Mouse (Mus musculus) urinary bladder, postnatal 4 days (tissue): ENCODE data around the gene Abca2.

Experiments
- DNase-seq, 2 experiments: peaks; one replicate each; pipeline ENCODE4 v3.0.0; 2021 to 2022; ENCODE audit warnings: low spot score in 2 of 2

Abca2 gene

GRCm38 (mm10) chr2:25425481-25425880 is 3.0 kb upstream of the Abca2 start:
- no peak for DNase-seq

- peak in 1 of 2 experiments; percentile 18 for DNase-seq
Observed at GRCm38 (mm10) chr2:25426721-25427191, 1.7 kb upstream of the Abca2 start.

DNA sequence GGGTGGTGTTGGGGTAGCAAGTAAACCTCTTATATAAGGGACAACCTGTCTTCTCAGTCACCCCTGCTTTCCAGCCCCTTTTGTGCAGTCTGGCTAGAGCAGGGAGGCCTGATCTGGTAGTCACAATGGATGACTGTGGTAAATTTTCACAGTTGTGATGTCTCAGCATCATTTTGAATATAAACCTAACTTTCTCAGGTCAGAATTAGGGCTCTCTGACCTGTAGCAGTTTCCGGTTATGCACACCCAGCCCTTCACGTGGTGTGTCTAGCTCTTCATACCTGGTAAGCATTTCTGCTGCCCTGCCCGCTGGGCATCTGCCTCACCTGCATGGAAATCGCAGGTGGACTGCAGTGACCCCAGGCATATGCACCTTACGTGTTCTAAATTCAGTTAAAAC is 1.2 kb upstream of the Abca2 start:
- DNase-seq = no peak

DNA sequence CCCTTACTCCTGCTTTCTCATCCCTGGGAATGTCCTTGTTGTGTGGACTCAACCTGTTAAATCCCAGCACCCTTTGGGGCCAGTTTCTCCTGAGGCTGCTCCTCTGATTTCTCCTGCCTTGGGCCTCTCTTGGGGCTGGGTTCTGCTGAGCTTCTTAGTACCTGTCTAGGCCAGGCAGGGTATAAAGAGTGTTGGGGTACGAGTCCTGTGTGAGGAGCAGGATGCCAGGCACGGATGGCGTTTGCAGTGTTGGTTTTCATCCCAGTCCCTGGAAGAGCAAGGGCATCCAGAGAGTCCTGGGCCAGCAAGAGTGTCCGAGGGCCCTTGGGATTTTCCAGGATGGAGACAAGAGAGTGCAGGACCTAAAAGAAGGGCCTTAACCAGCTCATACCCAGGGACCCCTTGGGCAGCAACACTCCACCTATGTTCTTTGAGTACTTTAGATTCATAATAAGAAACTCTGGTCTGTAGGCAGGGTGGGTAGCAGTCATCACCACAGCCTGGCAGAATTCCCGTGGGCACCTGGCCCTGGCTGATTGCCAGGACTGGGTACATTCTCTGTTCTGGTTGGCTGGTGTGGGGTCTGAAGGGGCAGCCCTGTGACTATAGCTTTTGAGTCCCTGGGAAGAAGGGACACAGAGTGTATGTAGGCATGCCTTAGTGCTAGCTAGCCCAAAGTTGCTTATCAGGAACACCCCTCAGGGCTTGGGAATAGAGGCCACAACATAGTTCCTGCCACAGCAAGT is 1.1 kb downstream of the Abca2 start:
- DNase-seq = peak in 1 of 2 experiments; percentile 17

GRCm38 (mm10) chr2:25430395-25431233 is 2.1 kb downstream of the Abca2 start:
- peak in 1 of 2 experiments; percentile 16 for DNase-seq

GRCm38 (mm10) chr2:25431308-25431855 is 2.9 kb downstream of the Abca2 start:
- no peak for DNase-seq

DNA sequence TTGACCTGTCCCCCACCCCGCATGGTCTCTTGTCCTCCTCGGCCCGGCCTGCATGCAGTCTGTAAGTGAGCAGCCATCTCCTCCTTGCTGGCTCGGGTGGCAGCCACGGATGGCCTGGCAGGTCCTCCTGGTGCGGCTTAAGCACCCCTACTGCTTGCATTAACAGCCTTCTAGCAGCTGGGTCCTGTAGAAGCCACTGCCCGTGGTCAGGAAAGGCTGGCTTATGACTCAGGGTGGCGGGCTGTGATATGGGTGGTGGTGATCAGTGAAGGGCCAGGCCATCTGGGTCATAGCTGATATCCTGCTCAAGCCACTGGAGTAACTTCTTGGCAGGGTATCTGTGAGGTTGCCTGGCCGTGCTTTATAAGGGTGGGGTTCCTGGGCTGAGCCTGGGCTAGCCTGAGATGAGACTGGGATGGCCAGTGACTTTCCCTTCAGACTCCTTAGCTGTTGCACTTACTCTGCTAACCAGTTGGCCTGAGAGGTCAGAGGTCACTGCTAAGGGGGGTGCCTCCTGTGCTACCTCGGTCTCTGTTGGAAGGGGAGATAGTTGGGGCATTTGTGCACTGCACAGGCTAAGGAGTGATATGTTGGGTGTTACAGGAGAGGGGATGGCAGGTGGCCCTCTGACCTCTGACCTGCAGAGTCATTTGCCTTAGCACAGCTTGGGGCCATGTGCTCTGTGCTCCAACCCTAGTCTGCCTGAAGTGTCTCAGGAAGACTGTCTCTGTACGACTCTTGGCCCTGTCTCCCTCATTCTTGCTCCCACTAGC is 4.0 kb downstream of the Abca2 start:
- peak in 1 of 2 experiments; percentile 15 for DNase-seq

- no peak for DNase-seq
Observed at GRCm38 (mm10) chr2:25433101-25433500, 4.6 kb downstream of the Abca2 start.

GRCm38 (mm10) chr2:25434292-25434691 is 5.8 kb downstream of the Abca2 start:
- DNase-seq = peak in 1 of 2 experiments; percentile 15

DNA sequence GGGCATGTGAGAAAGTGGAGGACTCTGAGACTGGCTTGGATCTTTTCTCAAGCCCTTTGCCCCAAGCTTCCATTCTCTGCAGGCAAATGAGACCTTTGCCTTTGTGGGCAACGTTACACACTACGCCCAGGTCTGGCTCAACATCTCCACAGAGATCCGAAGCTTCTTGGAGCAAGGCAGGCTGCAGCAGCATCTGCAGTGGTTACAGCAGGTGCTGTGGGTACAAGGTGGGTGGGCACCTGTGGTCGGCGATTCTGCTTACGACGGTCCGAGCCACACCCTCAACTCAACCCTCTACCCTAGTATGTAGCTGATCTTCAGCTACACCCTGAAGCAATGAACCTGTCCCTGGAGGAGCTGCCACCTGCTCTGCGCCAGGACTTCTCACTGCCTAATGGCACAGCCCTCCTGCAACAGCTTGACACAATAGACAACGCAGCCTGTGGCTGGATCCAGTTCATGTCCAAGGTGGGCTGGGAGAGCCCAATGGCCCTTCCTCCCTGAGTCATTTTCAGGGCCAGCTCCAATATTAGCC is 7.8 kb downstream of the Abca2 start:
- DNase-seq = peak in 1 of 2 experiments; percentile 14

DNA sequence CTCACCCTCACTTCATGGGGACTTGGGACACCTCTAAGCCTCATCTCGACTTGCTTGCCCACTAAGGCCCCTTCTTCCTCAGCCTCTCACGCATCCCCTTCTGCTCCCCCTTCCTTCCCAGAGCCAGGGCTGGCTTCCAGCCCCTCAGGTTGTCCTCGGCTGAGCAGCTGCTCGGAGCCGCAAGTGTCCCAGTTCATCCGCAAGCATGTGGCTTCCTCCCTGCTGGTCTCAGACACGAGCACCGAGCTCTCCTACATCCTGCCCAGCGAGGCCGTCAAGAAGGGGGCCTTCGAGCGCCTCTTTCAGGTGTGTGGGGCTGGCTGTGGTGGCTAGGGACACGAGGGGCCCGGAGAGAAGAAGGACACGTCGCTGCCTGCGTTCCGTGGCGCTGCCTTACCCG is 12.6 kb downstream of the Abca2 start:
- no peak for DNase-seq

GRCm38 (mm10) chr2:25442682-25443081 is 14.2 kb downstream of the Abca2 start:
- DNase-seq = no peak

- DNase-seq = no peak
Observed at GRCm38 (mm10) chr2:25450853-25451647, 22.5 kb downstream of the Abca2 start.

GRCm38 (mm10) chr2:25452951-25453350 is 24.4 kb downstream of the Abca2 start:
- no peak for DNase-seq

- DNase-seq = no peak
Observed at GRCm38 (mm10) chr2:25456205-25456953, 27.9 kb downstream of the Abca2 start, which contains the start of gene Clic3. Gene Clic3, plus strand, starts transcription at chr2:25456838.

- no peak for DNase-seq
Observed at GRCm38 (mm10) chr2:25457022-25457896, 28.8 kb downstream of the Abca2 start.

DNA sequence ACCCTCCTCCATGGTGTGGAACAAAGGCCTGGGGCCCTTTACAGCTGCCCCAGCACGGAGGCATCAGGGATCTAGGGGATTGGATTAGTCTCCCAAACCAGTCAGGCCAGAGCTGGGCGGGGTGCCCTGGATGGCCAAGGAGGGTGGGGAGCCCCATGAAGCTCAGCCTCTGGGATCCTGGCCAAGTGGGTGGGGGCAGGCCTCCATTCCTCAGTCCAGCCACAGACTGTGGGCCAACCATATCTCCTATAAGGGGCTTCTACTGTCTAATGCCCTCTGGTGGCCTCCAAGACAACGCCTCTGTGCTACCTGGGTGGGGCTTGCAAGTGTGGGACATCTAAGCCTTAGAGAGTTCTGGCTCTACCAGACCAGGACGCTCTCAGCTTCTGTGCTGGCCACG is 30.4 kb downstream of the Abca2 start:
- DNase-seq = peak; percentile 67 to 80

DNA sequence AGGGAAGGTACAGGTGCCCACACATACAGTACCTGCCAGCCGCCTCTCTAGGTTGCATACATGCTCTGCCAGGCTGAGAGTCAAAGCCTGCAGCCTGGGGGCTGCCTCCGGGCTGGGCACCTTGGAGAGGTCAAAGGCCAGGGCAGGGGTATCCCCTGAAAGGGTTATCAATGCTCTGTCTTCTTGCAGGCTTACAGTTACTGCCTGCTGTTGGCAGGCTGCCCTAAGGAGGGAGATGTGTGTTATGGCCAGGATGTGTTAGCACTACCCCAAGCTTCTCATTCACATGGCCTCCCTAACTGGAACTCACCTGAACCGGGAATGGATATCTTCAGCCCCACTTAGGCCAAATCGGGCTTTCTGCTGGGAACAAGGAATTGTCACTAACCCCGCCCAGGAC is 31.6 kb downstream of the Abca2 start:
- no peak for DNase-seq
